Mouse (Mus musculus) cortical plate, adult 2 months (tissue): ENCODE data around the gene Chd2.

ENCODE experiments used
- CTCF ChIP-seq: fragments of 200-500 bp; IDR thresholded peaks from 2 replicates; pipeline ENCODE4 v1.5.1; 2011; ENCODE audit warnings: mild to moderate bottlenecking, control low read depth, low read length; ENCODE audit not compliant: insufficient read depth; ENCODE audit errors: extremely low read depth
- POLR2A ChIP-seq: fragments of 200-500 bp; IDR thresholded peaks from 2 replicates; pipeline ENCODE4 v1.6.1; 2011; ENCODE audit warnings: mild to moderate bottlenecking, low read length, control low read depth; ENCODE audit not compliant: insufficient read depth; ENCODE audit errors: extremely low read depth

GRCm38 (mm10) chr7:73412419-73412818 is 129.2 kb downstream of the Chd2 start:
- no peak for TF ChIP-seq CTCF
- TF ChIP-seq POLR2A = no peak
